Mouse (Mus musculus) MEL (cell line): ENCODE measurements at regions not wholly inside any gene's neighbourhood (a gene's known extent, or its start where the extent isn't known, plus 50 kb on each side); places are given as distances from the start of the nearest gene placed in this dataset.

ENCODE experiments used
- DNase-seq: peaks from one replicate; pipeline ENCODE4 v3.0.0; 2011; ENCODE audit warnings: low read depth, low spot score
- H3K27ac ChIP-seq: 2 replicates; pipeline ENCODE4 v1.5.1; 2012; ENCODE audit warnings: low read depth, mild to moderate bottlenecking, control low read depth, low read length, moderate library complexity; ENCODE audit not compliant: control insufficient read depth
- H3K27me3 ChIP-seq, 2 experiments: fragments of 150-350 bp in 1 of 2; sonication (generic) in 1 of 2; 2 replicates each; pipeline ENCODE4 v1.6.1; 2012; ENCODE audit warnings: low read length in 2 of 2, mild to moderate bottlenecking in 2 of 2, improper control_type of control experiment in 1 of 2, moderate library complexity in 1 of 2; ENCODE audit not compliant: insufficient read depth in 2 of 2, control insufficient read depth in 1 of 2
- H3K36me3 ChIP-seq, 2 experiments: 2 replicates each; pipeline ENCODE4 v1.6.1; 2012 to 2014; ENCODE audit warnings: low read length in 2 of 2, improper control_type of control experiment in 1 of 2, inconsistent platforms in 1 of 2, mild to moderate bottlenecking in 1 of 2; ENCODE audit not compliant: insufficient read depth in 2 of 2, control insufficient read depth in 1 of 2
- H3K4me1 ChIP-seq, 2 experiments: fragments of 150-350 bp in 1 of 2; sonication (generic) in 1 of 2; 2 replicates each; pipeline ENCODE4 v1.6.1; 2012; ENCODE audit warnings: low read length in 2 of 2, improper control_type of control experiment in 1 of 2, mild to moderate bottlenecking in 1 of 2; ENCODE audit not compliant: insufficient read depth in 2 of 2, control insufficient read depth in 1 of 2
- H3K4me3 ChIP-seq, 2 experiments: fragments of 150-350 bp in 1 of 2; sonication (generic) in 1 of 2; 2 replicates each; pipeline ENCODE4 v1.5.1; 2012; ENCODE audit warnings: low read depth in 2 of 2, low read length in 2 of 2, mild to moderate bottlenecking in 2 of 2, moderate library complexity in 2 of 2, control low read depth in 1 of 2, improper control_type of control experiment in 1 of 2; ENCODE audit not compliant: control insufficient read depth in 1 of 2, insufficient read depth in 1 of 2
- H3K79me2 ChIP-seq: 2 replicates; pipeline ENCODE4 v1.6.1; 2012; ENCODE audit warnings: mild to moderate bottlenecking, low read length, moderate library complexity; ENCODE audit not compliant: control insufficient read depth, poor library complexity, insufficient read depth
- H3K9ac ChIP-seq: 2 replicates; pipeline ENCODE4 v1.6.1; 2012; ENCODE audit warnings: low read depth, mild to moderate bottlenecking, control low read depth, low read length, moderate library complexity; ENCODE audit not compliant: control insufficient read depth, poor library complexity, severe bottlenecking
- H3K9me3 ChIP-seq: fragments of 150-350 bp; sonication (generic); replicated peaks from 2 replicates; pipeline ENCODE4 v1.6.1; 2012; ENCODE audit warnings: mild to moderate bottlenecking, low read length, improper control_type of control experiment, moderate library complexity; ENCODE audit not compliant: insufficient read depth
- CHD1 ChIP-seq: IDR thresholded peaks from 2 replicates; pipeline ENCODE4 v1.6.1; 2012; ENCODE audit warnings: low read depth, mild to moderate bottlenecking, inconsistent platforms, low read length, improper control_type of control experiment
- CTCF ChIP-seq, 3 experiments: IDR thresholded peaks in 2 of 3; conservative IDR thresholded peaks in 1 of 3; 2 replicates each; pipeline ENCODE4 v1.5.1; 2011 to 2012; ENCODE audit warnings: low read length in 3 of 3, low read depth in 2 of 3, mild to moderate bottlenecking in 2 of 3, improper control_type of control experiment in 1 of 3, inconsistent platforms in 1 of 3, mixed read lengths in 1 of 3, moderate library complexity in 1 of 3; ENCODE audit not compliant: control insufficient read depth in 1 of 3, insufficient read depth in 1 of 3, poor library complexity in 1 of 3, severe bottlenecking in 1 of 3
- EP300 ChIP-seq, 2 experiments: IDR thresholded peaks; 2 replicates each; pipeline ENCODE4 v1.6.1; 2011; ENCODE audit warnings: improper control_type of control experiment in 2 of 2, low read length in 2 of 2, low read depth in 1 of 2, mild to moderate bottlenecking in 1 of 2
- ETS1 ChIP-seq: IDR thresholded peaks from 2 replicates; pipeline ENCODE4 v1.6.1; 2012; ENCODE audit warnings: low read depth, mild to moderate bottlenecking, inconsistent platforms, low read length, improper control_type of control experiment, moderate library complexity
- GABPA ChIP-seq: IDR thresholded peaks from 2 replicates; pipeline ENCODE4 v1.6.1; 2012; ENCODE audit warnings: low read depth, mild to moderate bottlenecking, inconsistent platforms, low read length, improper control_type of control experiment, moderate library complexity
- GATA1 ChIP-seq: IDR thresholded peaks from 2 replicates; pipeline ENCODE4 v1.6.1; 2011; ENCODE audit warnings: low read depth, low read length, improper control_type of control experiment
- MAFK ChIP-seq: IDR thresholded peaks from 2 replicates; pipeline ENCODE4 v1.6.1; 2011; ENCODE audit warnings: low read depth, mild to moderate bottlenecking, low read length, improper control_type of control experiment, borderline replicate concordance
- MXI1 ChIP-seq: IDR thresholded peaks from 2 replicates; pipeline ENCODE4 v1.6.1; 2011; ENCODE audit warnings: mild to moderate bottlenecking, low read depth, low read length, improper control_type of control experiment
- MYB ChIP-seq: IDR thresholded peaks from 2 replicates; pipeline ENCODE4 v1.6.1; 2011; ENCODE audit warnings: mild to moderate bottlenecking, low read depth, low read length, improper control_type of control experiment
- NELFE ChIP-seq: IDR thresholded peaks from 2 replicates; pipeline ENCODE4 v1.6.1; 2011; ENCODE audit warnings: low read depth, low read length, improper control_type of control experiment
- NRF1 ChIP-seq: IDR thresholded peaks from 2 replicates; pipeline ENCODE4 v1.6.1; 2014; ENCODE audit warnings: low read depth, mild to moderate bottlenecking, inconsistent platforms, low read length, improper control_type of control experiment, moderate library complexity; ENCODE audit not compliant: poor library complexity, insufficient read depth, severe bottlenecking
- POLR2AphosphoS5 ChIP-seq: IDR thresholded peaks from 2 replicates; pipeline ENCODE4 v1.6.1; 2012; ENCODE audit warnings: low read depth, borderline replicate concordance, mild to moderate bottlenecking, inconsistent platforms, low read length, moderate library complexity, mixed read lengths
- RCOR1 ChIP-seq: IDR thresholded peaks from 2 replicates; pipeline ENCODE4 v1.6.1; 2012; ENCODE audit warnings: low read depth, mild to moderate bottlenecking, inconsistent platforms, low read length, improper control_type of control experiment
- SMC3 ChIP-seq: IDR thresholded peaks from 2 replicates; pipeline ENCODE4 v1.6.1; 2011; ENCODE audit warnings: low read depth, low read length, improper control_type of control experiment
- TAL1 ChIP-seq: IDR thresholded peaks from 2 replicates; pipeline ENCODE4 v1.6.1; 2012; ENCODE audit warnings: mild to moderate bottlenecking, inconsistent platforms, low read length, moderate library complexity, mixed read lengths
- TBP ChIP-seq: IDR thresholded peaks from 2 replicates; pipeline ENCODE4 v1.8.0; 2011; ENCODE audit warnings: low read depth, low read length, improper control_type of control experiment
- TCF12 ChIP-seq: IDR thresholded peaks from 2 replicates; pipeline ENCODE4 v1.6.1; 2014; ENCODE audit warnings: low read depth, mild to moderate bottlenecking, inconsistent platforms, low read length, improper control_type of control experiment, moderate library complexity
- USF2 ChIP-seq, 2 experiments: IDR thresholded peaks; 2 replicates each; pipeline ENCODE4 v1.6.1; 2011 to 2012; ENCODE audit warnings: improper control_type of control experiment in 2 of 2, low read length in 2 of 2, borderline replicate concordance in 1 of 2, inconsistent platforms in 1 of 2, low read depth in 1 of 2, mild to moderate bottlenecking in 1 of 2; ENCODE audit not compliant: insufficient read depth in 1 of 2
- ZC3H11A ChIP-seq: IDR thresholded peaks from 2 replicates; pipeline ENCODE4 v1.6.1; 2012; ENCODE audit warnings: low read depth, mild to moderate bottlenecking, inconsistent platforms, low read length, improper control_type of control experiment
- ZKSCAN1 ChIP-seq: IDR thresholded peaks from 2 replicates; pipeline ENCODE4 v1.6.1; 2012; ENCODE audit warnings: low read depth, mild to moderate bottlenecking, inconsistent platforms, low read length, improper control_type of control experiment, moderate library complexity
- ZMIZ1 ChIP-seq: IDR thresholded peaks from 2 replicates; pipeline ENCODE4 v1.6.1; 2012; ENCODE audit warnings: low read depth, mild to moderate bottlenecking, inconsistent platforms, low read length, improper control_type of control experiment, moderate library complexity

DNA sequence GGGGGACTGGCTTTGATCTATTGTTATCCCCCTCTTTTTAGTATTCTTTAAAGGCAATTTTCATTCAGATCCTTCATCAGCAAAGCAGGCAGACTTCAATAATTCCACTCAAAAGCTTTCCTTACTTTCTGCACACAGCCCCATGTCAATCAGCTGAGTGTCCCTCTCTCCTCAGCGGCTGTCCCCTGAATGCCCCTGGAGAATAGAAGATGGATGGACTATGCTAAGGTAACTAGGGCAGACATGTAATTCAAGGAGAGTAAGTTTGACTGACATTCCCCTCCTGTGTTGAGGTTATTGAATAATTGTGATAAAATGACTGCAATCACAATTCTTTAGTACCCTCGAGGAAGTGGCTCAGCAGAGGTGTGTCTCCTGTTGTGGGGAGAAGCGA is 220.1 kb downstream of the Fam84b start:
- Histone ChIP-seq H3K27me3 (no peaks in the 10 kb centered on the region), H3K4me3 (no peak overlapping the region), H3K27ac (no peak overlapping the region), H3K4me1 (no peaks in the 10 kb centered on the region), H3K9me3 (no peaks in the 10 kb centered on the region), H3K79me2 (no peaks in the 10 kb centered on the region), H3K36me3 (no peaks in the 10 kb centered on the region), H3K9ac (no peak overlapping the region)
- TF ChIP-seq MXI1 (no peak), TCF12 (no peak), CHD1 (no peak), ZKSCAN1 (no peak), USF2 (IDR thresholded peaks at IDR 0.05; ENCODE audit: borderline replicate concordance in 1 of 2, insufficient read depth in 1 of 2, low read depth in 1 of 2, low read length in 2 of 2) (no peak), GABPA (no peak), RCOR1 (no peak), CTCF (IDR thresholded peaks at IDR 0.05 in 2 of 3, conservative IDR thresholded peaks at IDR 0.05 in 1 of 3; ENCODE audit: control insufficient read depth in 1 of 3, insufficient read depth in 1 of 3, low read depth in 2 of 3, low read length in 3 of 3, poor library complexity in 1 of 3, severe bottlenecking in 1 of 3) (no peak), NELFE (no peak), ZC3H11A (no peak), POLR2AphosphoS5 (no peak), MYB (no peak), TBP (no peak), TAL1 (no peak), MAFK (no peak)
- DNase-seq: no peak

DNA sequence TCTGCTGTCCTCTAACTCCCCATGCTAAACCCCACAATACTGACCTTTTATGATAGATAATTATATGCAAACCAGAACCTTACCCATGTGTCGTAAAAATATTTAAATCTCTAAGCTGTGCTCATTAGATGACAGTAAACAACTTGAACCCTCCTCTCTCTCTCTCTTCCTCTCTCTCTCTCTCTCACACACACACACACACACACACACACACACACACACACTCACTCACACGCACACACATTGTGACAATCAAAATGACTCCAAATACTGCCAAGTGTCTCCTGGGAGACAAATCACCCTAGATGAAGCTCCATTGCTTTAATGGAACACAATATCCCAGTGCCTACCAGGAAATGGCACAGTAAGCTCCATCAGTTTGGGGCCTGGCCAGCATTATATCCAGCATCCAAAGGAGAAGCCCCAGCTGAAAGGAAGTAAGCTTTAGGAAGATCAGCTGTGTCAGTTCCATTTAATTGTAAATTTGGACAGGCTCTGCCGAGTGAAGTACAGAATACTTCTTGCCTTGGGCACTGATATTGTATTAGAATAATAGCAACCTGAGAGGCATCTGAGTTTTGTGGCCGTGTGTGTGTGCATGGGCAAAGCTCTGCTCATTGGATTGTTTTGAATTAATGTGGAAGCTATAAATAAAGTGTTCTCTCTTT is 220.7 kb downstream of the Fam84b start:
- Histone ChIP-seq H3K79me2 (no peaks in the 10 kb centered on the region), H3K9me3 (no peaks in the 10 kb centered on the region), H3K4me1 (no peaks in the 10 kb centered on the region), H3K9ac (no peak overlapping the region), H3K27me3 (no peaks in the 10 kb centered on the region), H3K4me3 (no peak overlapping the region), H3K27ac (no peak overlapping the region), H3K36me3 (no peaks in the 10 kb centered on the region)
- no peak for DNase-seq
- TF ChIP-seq MXI1 (no peak), ETS1 (no peak), TBP (no peak), EP300 (IDR thresholded peaks at IDR 0.05; ENCODE audit: low read depth in 1 of 2, low read length in 2 of 2) (no peak), GATA1 (no peak), ZKSCAN1 (no peak), NRF1 (no peak), MYB (no peak), ZMIZ1 (no peak), USF2 (IDR thresholded peaks at IDR 0.05; ENCODE audit: borderline replicate concordance in 1 of 2, insufficient read depth in 1 of 2, low read depth in 1 of 2, low read length in 2 of 2) (no peak), SMC3 (no peak)
